ENCODE assay signal across 19 mouse cellular contexts in the genomic region with DNA sequence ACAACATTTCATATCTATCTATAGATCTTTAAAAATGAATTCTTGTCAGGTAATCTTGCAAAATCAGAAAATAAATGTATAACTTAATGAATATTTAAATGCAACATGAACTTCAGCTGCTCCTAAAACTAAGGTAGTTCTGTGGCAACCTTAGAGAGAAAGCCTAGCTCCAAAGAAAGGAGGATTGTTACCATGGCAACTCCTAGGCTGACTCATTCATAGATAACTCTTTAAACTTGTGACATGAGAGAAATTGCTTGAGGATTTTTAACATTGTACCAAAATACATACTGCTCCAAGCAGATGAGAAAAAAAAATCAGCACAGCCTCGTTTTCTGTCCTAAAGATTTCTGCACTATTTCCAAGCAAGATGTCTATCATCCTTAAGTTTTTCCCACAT.
DNase-seq lines count a peak whose midpoint lies in the region; TF ChIP-seq lines count a peak whose summit lies in the region.
"Had no signal": no experiment of that assay in that cellular context is flagged by ENCODE, and none has a peak within 500 bp of the region (broad histone marks: within the 10 kb centered on the region; RNA-seq: fewer than 3 reads in every experiment).

No protein-coding gene starts in this region.

- peak overlapping the region; percentile 75 for H3K27ac ChIP-seq in left cerebral cortex, adult 2 months
- H3K27ac ChIP-seq: embryonic facial prominence, embryonic 10.5 days had no signal

- no peak for TF ChIP-seq CTCF in left cerebral cortex, adult 2 months (IDR thresholded peaks at IDR 0.05)

- intact Hi-C loops in left cerebral cortex, adult 2 months (cut with DNase I): no loop called here

- peak; percentile 17 for DNase-seq in layer of hippocampus, adult 11-12 months (ENCODE audit: low spot score)
- DNase-seq in layer of hippocampus, postnatal 36 days: no peak
- DNase-seq in right cerebral cortex, adult 18-20 months: peak; percentile 76
- DNase-seq in right cerebral cortex, postnatal 14 days: no peak
- peak in 1 of 2 experiments; percentile 15 for DNase-seq in left cerebral cortex, adult 2 months (ENCODE audit: extremely low spot score in 1 of 2, low spot score in 2 of 2)
- no peak for DNase-seq in embryo, embryonic 11 days
- no peak for DNase-seq in T-cell, adult 2 months (ENCODE audit: low spot score)
- DNase-seq: cerebellum, adult 11-12 months; cerebellum, postnatal 36 days; heart, postnatal 14 days; kidney, adult 2 months; kidney, postnatal 25 days; liver; liver, postnatal 0 days; lung, postnatal 14 days; thymus, adult 2 months had no signal

- no peak overlapping the region for H3K4me3 ChIP-seq in left cerebral cortex, adult 2 months
- H3K4me3 ChIP-seq: embryonic facial prominence, embryonic 10.5 days; megakaryocyte, embryonic 14.5 days; myocyte had no signal

Comparison
In these comparisons a context has a peak if more than half of its experiments do, and no peak if none do; other contexts are left out.
1. DNase-seq: peak in layer of hippocampus, adult 11-12 months (single experiment) and right cerebral cortex, adult 18-20 months (single experiment); none in layer of hippocampus, postnatal 36 days (0 of 2), right cerebral cortex, postnatal 14 days (single experiment), embryo, embryonic 11 days (single experiment) and T-cell, adult 2 months (single experiment).